In genomic region chr16:93292965-93293653, GRCm38 (mm10) we compare ENCODE assay signal across 7 mouse cellular contexts.
DNase-seq lines count a peak whose midpoint lies in the region; ATAC-seq and TF ChIP-seq lines count a peak whose summit lies in the region.

No protein-coding gene starts in this region.

- H3K4me1 ChIP-seq in intestine, postnatal 0 days (replicated peaks; ENCODE audit: control insufficient read depth, insufficient read depth, low read length) = peaks cover 9% of the 10 kb centered on the region
- no peaks in the 10 kb centered on the region for H3K4me1 ChIP-seq in midbrain, embryonic 14.5 days (ENCODE audit: control insufficient read depth, insufficient read depth, low read length)

- intact Hi-C loops in gastrocnemius, postnatal 36 days (cut with DNase I) = loop anchor here (2.0 to 5.0 kb wide), 4 partner anchors 159 to 746 kb away; no protein-coding TSS in a partner anchor
- intact Hi-C loops in left cerebral cortex, postnatal 36 days (cut with DNase I) = loop anchor here (2.0 to 5.0 kb wide), 2 partner anchors 596 to 728 kb away; no protein-coding TSS in a partner anchor

- H3K4me2 ChIP-seq in intestine, postnatal 0 days (replicated peaks; ENCODE audit: low read depth) = peak overlapping the region; percentile 59
- H3K4me2 ChIP-seq in midbrain, embryonic 14.5 days (ENCODE audit: low read length) = no peak overlapping the region

- TF ChIP-seq CTCF in intestine, postnatal 0 days (IDR thresholded peaks at IDR 0.05; ENCODE audit: low read depth) = peak; percentile 96

- H3K36me3 ChIP-seq in intestine, postnatal 0 days (ENCODE audit: control insufficient read depth, insufficient read depth) = no peaks in the 10 kb centered on the region
- H3K36me3 ChIP-seq in midbrain, embryonic 14.5 days (ENCODE audit: control insufficient read depth, insufficient read depth, low read length) = no peaks in the 10 kb centered on the region

- no peaks in the 10 kb centered on the region for H3K27me3 ChIP-seq in intestine, postnatal 0 days (replicated peaks; ENCODE audit: control insufficient read depth, insufficient read depth, low read length)
- no peaks in the 10 kb centered on the region for H3K27me3 ChIP-seq in midbrain, embryonic 14.5 days (ENCODE audit: control insufficient read depth, insufficient read depth, low read length)

- H3K4me3 ChIP-seq in intestine, postnatal 0 days (ENCODE audit: low read depth, low read length) = no peak overlapping the region
- H3K4me3 ChIP-seq in midbrain, embryonic 14.5 days (replicated peaks; ENCODE audit: low read depth, low read length) = no peak overlapping the region

- no peaks in the 10 kb centered on the region for H3K9me3 ChIP-seq in intestine, postnatal 0 days (ENCODE audit: control insufficient read depth)
- H3K9me3 ChIP-seq in midbrain, embryonic 14.5 days (ENCODE audit: control insufficient read depth, low read length) = no peaks in the 10 kb centered on the region

- WGBS in intestine, postnatal 0 days = 28% methylated on average over 13 of the region's 13 CpGs
- WGBS in midbrain, embryonic 14.5 days = 31% methylated on average over 13 of the region's 13 CpGs

- peak; percentile 67 for ATAC-seq in intestine, postnatal 0 days
- ATAC-seq in midbrain, embryonic 14.5 days (ENCODE audit: low FRiP score, low TSS enrichment) = peak; percentile 43; the same call in 1 of the 2 replicates

- H3K27ac ChIP-seq in intestine, postnatal 0 days (ENCODE audit: low read depth, low read length) = peak overlapping the region; percentile 11; the same call in 1 of the 2 replicates
- no peak overlapping the region for H3K27ac ChIP-seq in midbrain, embryonic 14.5 days (replicated peaks; ENCODE audit: low read depth, low read length)

- DNase-seq in adrenal gland, adult 8-10 months = peak; percentile 47
- peak; percentile 90 for DNase-seq in embryo, embryonic 11 days
- peak; percentile 38 to 59 for DNase-seq in gastrocnemius, postnatal 36 days
- peak; percentile 58 to 60 for DNase-seq in left cerebral cortex, postnatal 36 days (ENCODE audit: low spot score in 2 of 2)
- peak; percentile 89 for DNase-seq in midbrain, embryonic 14.5 days
- DNase-seq in spleen, postnatal 10 days (ENCODE audit: low spot score in 2 of 2) = peak; percentile 24 to 62

- H3K9ac ChIP-seq in intestine, postnatal 0 days (ENCODE audit: low read depth, low read length) = no peak overlapping the region
- no peak overlapping the region for H3K9ac ChIP-seq in midbrain, embryonic 14.5 days (replicated peaks; ENCODE audit: low read length)
